Mouse (Mus musculus) small intestine, adult 2 months (tissue): ENCODE results near the gene Hspa1a.
A peak's percentile ranks its signal among the peaks of the same experiment; 100 is the strongest.
"Not testable (repeated sequence)": the region's sequence is repeated elsewhere in the genome, so short reads cannot be mapped to it uniquely, and the experiment has no call there.

ENCODE experiments used
- CTCF ChIP-seq: fragments of 200-500 bp; IDR thresholded peaks from 2 replicates; pipeline ENCODE4 v1.5.1; 2012; ENCODE audit warnings: low read depth, mild to moderate bottlenecking, control low read depth, inconsistent platforms, low read length, moderate library complexity, mixed read lengths; ENCODE audit not compliant: insufficient replicate concordance, insufficient read length; ENCODE audit errors: extremely low read depth
- POLR2A ChIP-seq: fragments of 200-500 bp; IDR thresholded peaks from 2 replicates; pipeline ENCODE4 v1.6.1; 2012; ENCODE audit warnings: low read depth, mild to moderate bottlenecking, control low read depth, inconsistent platforms, low read length, moderate library complexity

- not testable (repeated sequence) for TF ChIP-seq CTCF
- TF ChIP-seq POLR2A: peak; percentile 75; the same call in 1 of the 2 replicates
Observed at GRCm38 (mm10) chr17:34959130-34959778, 12.7 kb downstream of the Hspa1a start, which contains the start of gene Hspa1b.
